Mouse (Mus musculus) monocyte, adult 2 months (primary cell): ENCODE measurements around the gene Tdrd9.
"Not testable (repeated sequence)": the region's sequence is repeated elsewhere in the genome, so short reads cannot be mapped to it uniquely, and the experiment has no call there.

ENCODE experiments used
- DNase-seq, 2 experiments: peaks; one replicate each; pipeline ENCODE4 v3.0.0; 2022; ENCODE audit warnings: low spot score in 2 of 2, low read depth in 1 of 2

Gene Tdrd9

DNA sequence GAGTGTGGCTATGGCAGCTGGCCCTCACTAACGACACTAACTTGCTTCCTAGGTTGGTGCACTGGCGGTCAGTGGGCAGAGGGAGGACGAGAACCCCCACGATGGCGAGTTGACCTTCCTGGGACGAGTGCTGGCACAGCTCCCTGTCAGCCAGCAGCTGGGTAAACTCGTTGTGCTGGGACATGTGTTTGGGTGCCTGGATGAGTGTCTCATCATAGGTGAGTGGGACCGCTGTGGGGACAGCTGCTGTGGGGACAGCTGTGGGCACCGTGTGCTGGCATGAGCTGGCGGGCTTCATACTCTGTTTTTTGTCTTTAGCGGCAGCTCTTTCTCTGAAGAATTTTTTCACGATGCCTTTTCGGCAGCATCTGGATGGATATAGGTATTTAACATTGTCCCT, 54.1 kb downstream of the Tdrd9 start:
- DNase-seq, result no peak

DNA sequence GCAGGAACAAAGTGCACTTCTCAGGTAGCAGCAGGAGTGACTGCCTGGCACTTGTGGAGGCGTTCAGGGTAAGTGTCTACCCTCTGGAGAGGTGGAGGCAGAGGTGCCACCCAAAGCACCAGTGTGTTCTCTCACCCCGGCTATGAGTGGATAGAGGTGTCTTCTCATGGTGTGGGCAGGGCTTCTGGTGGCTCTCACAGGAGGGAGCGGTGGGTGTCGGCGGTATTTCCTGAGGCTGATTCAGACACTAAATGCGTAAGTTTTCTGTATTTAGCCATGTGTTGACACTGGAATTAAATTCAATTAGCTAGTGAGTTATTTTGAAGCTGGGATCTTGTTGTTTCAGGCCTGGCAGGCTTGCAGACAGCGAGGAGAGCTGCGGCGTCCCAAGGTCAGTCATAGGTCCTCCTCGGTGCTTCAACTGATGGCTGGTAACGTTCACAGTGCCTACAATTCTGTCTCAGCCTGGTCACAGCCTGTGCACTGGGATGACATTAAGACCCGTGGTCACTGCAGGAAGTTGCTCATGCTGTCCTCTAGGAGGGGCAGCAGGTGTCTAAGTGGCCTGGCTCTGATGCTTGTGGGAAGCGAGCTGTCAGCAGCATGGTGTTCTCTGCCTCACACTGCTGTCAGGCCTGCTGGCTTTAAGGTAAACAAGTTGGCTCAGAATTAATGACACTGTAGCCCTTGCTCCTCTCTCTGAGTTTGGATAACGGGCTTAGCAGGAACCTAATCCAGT, 54.7 kb downstream of the Tdrd9 start:
- DNase-seq, result no peak

DNA sequence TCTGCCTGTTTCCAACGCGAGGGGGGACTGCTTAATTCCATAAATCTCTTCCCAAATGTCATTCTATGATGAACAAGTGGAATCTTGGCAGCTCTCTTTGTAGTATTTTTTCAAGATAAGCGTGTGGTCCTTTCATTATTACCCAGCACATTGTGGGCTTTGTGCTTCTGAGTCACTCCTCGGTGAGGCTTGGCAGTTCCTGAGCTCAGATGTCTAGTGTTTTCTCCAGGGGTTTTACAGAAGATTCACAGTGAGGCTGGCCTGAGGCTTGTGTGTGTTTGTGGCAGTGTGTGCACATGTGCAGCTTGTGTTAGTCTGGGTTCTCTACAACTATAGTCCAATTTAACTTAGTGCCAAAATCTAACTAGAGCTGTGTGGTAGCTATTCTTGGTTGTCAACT, 56.0 kb downstream of the Tdrd9 start:
- no peak for DNase-seq

DNA sequence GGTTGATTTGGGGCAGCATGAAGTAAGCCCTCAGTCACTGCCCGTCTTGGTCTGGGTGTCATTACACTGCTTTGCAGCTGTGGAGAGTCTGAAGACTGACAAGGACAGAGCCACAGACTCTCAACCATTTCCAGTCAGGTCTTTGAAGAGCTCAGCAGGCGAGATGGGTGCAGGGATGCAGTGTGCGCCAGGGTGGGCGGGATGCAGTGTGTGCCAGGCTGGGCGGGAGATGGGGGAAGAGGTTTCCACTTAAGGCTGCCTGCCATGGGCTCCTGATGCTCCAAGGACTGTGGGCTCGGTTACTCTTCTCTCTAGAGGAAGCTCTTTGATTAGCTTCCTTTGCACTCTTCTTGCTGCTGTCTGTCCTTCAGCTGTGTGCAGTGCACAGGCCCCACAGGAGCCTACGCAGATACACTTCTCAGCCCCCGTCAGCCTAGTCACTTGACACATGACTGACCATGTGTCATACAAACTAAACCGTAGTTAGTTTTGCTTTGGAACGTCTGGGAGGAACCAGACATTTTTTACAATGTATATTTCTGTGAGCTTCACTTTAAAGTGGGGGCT, 62.1 kb downstream of the Tdrd9 start:
- no peak for DNase-seq

DNA sequence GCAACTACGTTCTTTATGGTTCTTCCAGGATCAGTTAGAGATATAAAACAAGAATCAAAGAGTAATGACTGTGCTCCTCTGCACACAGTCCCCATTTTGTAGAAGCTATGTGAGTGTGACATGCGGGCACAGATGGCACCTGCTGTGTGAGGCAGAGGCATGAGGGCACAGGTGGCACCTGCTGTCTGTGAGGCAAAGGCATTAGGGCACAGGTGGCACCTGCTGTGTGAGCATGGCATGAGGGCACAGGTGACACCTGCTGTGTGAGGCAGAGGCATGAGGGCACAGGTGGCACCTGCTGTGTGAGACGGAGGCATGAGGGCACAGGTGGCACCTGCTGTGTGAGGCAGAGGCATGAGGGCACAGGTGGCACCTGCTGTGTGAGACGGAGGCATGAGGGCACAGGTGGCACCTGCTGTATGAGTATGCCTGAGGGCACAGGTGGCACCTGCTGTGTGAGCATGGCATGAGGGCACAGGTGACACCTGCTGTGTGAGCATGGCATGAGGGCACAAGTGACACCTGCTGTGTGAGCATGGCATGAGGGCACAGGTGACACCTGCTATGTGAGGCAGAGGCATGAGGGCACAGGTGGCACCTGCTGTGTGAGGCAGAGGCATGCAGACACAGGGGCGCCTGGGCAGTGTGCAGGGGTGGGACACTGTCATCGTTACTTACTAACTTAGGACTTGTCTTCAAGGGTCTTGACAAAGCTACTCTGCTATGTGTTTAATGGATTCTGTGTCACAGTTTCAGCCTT, 64.2 kb downstream of the Tdrd9 start:
- DNase-seq, result not testable (repeated sequence)

DNA sequence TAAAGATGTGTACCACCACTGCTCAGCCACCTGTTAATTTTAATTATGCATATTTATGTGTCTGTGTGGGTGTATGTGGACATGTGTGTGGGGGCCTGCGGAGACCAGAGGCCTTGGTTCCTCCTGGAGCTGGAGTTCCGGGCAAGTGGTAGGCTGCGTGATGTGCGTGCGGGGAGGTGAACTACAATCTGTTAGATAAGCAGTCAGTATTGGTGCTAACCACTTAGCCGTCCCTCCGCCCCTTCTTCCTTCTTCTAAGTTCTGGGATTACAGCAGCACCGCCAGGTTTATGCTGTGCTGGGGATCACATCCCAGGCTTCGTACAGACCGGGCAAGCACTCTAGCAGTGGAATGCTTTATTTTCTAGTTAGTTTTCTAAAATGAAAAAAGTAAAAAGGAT, 67.1 kb downstream of the Tdrd9 start:
- no peak for DNase-seq

DNA sequence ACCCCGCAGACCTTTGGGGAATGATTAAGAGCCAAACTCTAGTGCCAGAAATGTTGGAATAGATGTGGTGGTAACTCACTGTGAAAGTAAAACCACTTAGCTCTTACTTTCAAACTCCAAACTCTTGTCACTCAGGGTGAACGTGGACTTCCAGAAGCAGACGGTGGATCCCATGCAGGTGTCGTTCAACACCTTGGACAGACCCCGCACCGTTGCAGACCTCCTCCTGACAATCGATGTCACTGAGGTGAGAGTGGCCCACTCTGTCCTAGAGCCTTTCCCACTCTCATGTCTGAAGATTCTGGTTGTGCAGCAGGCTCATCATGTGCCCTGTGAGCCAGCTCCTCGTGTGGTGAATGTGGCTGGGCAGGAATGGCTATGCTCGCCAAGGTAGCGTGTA, 67.8 kb downstream of the Tdrd9 start:
- DNase-seq, result no peak

DNA sequence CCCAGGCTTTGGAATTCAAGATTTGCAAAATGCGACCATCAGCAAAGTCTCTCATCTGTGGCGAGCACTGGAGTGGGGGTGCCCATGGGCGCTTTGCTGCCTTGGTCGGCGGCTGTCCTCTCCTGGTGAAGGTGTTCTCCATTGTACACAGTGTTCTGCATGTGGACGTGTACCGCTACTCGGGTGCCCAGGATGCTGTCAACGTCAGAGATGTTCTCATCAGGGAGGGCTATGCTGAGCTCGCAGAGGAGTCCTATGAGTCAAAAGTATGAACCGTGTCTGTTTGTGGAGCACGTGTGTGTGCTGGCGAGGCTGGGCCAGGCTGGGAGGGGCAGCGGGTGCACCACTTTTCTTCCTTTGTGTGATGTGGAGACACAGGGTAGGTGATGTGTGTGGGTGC, 71.3 kb downstream of the Tdrd9 start:
- no peak for DNase-seq

DNA sequence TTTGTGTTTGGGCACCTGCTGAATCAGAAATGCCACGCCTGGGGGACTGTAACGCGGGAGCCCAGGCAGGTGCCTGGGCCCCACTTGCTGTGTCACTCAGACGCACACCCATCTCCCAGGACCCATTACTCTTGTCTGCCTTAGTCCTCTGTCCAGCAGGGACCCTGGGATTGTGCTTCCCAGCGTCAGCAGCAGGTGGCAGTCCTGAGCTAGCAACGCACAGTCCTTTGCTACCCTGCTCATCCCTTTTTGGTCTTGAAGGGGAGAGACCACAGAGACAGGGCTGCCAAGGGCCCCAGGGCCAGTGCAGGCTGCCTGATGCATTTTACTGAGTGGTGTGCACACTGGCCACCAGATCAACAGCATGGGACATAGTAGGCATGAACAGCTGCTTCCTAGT, 106.3 kb downstream of the Tdrd9 start:
- peak in 1 of 2 experiments; percentile 11 for DNase-seq

DNA sequence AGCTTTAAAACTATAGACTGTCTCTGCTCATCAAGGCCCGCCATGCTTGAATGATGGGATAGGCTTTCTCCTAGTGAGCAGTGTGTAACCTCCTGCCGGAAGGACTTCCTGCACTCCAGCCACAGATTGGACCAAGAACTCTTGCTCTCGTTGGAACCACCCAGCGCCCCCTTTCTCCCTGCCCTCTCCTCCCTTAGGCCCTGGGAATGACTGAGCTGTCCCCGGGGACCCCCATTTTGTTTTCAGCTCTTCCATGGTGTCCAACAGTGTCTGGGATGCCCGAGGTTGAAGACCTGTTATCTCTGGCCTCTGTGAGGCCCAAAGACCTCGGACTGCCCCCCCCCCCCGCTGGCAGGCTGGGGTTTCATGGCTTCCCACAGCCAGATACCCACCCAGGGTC, 108.6 kb downstream of the Tdrd9 start:
- DNase-seq, result no peak

DNA sequence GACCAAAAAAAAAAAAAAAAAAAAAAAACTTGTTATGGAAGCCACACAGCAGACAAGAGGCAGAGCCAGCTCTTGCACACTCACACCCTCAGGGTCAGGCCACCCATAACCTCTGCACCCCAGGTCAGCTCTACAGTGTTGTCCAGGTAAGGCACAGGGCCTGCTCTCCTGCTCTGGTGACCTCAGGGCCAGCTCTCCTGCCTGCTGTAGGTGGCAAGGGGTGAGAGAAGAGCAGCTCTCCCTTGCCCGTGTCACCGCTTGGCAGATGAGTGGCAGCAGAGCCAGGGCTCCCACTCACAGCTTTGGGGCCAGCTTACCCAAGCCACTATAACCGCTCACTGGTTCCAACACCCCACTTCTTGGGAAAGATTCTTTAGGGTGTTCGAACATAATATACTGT, 109.6 kb downstream of the Tdrd9 start:
- DNase-seq, result no peak

DNA sequence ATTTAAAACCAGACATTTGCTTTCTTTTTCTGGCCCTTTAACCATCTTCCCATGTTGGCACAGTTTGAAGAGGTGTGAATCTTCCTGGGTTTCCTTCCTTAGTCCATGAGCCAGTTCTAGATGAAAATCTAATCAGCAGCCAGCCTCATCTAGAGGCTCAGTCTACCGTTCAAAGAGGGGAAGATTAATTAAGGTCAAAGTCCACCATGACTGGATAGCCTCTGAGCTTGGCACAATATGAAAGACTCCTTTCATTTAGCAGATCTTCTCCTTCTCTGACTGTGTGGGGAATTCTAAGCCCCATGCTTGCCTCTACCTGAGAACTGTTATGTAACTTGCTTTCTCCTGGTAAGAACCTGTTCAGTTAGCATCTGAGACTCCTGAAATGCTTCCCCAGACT, 110.9 kb downstream of the Tdrd9 start:
- no peak for DNase-seq

DNA sequence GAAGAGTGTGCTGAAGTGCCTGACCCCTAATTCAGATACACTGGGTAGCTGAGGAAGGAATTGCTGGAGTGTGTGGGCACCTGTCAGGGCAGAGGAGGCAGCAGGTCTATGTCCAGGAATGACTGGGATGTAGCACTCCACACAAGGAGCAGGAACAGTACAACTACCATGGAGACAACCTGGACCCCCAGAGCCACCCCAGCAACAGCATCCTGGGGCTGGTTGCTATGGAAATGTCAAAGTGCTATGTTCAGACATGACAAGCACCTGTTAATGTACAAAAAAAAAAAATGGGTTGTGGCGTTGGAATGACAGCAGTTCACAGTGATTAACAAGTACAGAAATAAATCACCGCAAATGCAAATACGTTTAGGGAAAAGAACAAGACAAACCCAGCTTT, 114.9 kb downstream of the Tdrd9 start:
- no peak for DNase-seq

DNA sequence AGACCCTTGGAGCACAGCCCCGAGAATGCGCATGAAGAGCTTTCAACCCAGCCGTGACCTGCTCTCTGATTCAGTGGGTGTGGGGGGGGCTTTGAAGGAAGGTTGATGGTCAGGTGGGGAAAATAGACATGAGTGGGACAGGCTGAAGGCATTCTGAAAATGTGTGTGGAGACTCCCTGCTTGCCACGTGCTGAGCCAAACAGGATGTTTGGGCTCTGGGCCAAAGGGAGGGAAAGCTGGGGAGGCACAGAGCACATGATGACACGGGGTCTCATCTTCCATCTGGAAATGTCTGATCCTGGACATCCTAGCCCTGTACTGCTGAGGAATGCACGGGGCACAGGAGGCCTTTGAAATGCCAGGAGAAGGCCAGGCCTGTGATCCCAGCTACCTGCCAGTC, 115.4 kb downstream of the Tdrd9 start:
- no peak for DNase-seq

DNA sequence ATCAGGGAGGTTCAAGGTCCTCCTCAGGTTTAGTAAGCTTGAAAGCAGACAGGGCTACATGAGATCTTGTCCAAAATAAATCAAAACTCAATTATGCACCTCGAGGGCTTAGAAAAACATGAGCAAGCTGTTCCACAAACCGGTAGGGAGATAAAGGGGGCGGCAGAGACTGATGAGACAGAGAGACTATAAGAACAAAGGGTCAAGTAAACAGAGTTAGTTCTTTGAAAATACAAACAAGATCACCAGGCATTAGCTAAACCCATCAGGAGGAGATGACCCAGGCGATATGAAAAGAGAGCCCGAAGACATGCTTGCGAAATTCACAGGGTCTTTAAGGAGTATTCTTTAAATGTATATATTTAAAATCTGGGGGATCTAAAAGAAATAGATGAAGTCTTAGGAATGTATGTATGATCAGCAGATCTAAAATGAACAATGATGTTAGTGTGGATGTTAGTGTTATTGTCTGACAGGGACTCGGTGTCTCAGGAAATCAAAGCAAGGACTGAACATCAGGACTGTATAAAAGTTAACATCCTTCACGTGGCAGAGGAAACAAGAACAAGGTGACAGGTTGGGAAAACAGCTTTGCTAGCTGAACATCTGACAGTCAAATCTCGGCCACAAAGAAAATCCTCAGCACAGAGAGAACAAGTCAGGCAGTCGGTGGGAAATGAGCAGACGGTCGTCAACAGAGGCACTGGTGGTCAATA, 117.4 kb downstream of the Tdrd9 start:
- DNase-seq, result no peak

DNA sequence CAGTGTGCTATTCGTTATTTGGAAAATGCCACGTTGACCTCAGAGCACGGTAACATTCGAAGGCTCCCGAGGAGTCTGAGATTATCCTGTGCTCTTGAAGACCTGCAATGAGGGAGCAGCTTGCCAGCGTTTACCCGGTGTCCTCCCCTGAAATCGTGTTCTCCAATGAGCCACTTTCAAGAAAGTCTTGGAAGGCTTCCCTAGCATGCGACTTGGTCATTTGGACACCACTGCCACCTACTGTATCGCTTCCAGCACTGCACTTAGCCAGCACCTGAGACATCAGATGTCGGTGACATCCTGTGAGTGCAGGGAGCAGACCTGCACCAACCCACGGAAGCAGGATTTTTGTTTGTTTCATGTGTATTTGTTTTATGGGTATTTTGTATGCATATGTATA, 119.7 kb downstream of the Tdrd9 start:
- DNase-seq, result no peak

DNA sequence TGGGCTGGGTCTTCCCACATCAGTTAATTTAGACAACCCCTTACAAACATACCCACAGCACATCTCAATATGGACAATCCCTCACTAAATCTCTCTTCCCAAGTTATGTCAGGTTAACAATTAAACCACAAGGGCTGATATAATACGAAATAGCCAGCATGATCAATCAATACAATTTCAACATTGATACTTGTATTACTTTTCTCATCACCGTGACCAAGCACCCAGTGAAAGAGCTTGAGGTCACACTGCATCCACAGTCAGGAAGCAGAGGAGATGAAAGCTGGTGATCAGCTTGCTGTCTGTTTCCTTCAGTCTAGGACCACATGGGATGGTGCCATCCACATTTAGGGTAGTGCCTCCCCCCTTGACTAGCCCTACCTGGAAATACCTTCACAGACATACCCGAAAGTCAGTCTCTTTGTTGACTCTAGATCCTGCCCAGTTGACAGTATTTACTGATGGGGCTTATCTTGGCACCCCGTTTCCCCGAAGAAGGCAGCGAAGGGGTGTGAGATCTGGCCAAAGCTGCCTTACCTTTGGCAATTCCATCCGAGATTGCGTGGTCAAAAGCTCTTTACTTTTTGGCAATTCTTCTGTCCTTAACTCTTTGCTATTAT, 123.0 kb downstream of the Tdrd9 start:
- DNase-seq, result no peak

DNA sequence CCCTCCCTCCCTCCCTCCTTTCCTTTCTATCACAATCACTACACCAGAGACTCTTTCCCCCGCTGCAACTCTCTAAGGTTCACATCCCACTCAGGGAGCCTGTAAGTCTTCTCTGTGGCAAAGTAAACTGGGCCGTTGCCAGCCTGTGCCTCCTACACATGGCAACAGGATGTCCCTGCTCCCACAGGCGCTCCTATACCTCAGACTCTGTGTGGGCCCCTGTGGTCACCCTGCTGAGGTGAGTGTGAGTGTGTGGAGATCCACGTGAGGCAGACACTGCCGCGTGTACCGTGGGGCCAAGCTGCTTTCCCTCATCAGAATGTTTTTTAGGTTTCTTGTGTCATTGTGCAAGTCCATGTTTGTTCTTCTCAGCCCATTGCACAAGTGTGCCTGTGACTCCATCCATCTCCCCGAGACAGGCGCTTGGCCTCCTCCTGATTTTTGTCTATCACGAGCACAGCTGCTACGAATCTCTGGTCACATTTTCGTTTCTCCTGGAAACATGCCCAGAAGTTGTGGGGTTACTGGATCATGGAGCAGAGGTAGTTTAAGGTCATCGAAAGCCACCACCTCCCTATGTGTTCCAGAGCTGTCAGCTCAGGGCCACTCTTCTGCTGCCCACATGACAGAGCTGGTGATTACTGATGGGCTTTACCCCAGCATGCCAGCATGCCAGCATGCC, 124.8 kb downstream of the Tdrd9 start:
- DNase-seq, result no peak

DNA sequence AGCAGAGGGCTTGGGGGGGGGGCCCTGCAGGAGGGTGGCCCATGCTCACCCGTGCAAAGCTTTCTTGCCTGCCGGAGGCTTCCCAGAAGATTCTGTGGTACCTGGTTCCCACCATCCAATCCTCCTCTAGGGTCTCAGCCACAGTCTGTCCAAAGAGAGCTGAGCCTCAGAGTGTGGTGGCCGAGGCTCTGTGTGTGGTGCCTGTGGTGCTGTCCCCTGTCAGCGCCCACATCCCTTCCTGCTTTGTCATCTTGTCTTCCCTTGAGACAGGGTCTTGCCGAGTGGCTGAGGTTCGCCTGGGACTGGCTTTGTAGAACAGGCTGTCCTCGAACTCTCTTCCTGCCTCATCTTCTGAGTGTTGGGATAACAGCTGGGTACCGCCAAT, 125.4 kb downstream of the Tdrd9 start:
- no peak for DNase-seq

DNA sequence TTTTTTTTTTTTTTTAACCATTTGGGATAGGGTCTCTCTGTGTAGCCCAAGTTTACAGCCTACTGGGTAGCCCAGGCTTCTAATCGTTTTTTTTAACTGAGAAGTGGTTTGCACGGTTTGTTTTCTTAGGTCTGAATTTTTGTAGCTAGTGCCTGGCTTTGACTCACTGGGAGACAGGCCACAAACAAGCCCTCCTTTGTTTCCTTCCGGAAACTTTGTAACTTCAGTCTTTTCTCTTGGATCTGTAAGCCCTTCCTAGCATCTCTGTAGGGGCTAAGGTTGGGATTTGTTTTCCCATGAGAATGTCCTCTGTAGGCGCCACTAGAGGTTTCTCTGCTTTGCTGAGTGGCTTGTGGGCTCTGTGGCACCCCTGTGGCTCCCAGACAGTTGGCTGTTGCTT, 128.7 kb downstream of the Tdrd9 start:
- no peak for DNase-seq

DNA sequence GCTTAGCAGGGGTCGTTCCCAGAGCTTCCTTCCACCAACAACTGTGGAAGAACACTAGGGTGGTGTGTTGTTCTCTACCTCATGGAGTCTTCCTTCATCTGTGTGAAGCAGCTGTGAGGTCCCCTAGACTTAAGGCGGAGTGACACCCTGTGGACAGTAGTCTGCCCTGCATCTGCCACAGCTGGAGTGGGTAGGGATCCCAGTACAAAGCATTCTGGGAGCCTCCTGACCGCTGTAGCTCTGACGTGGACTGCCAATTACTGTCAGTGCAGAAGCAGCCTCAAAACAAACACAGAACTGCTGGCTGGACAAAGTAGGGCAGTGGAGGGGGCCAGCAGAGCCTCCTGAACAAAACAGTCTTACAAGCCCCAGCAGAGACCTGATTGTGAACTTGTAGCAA, 129.7 kb downstream of the Tdrd9 start:
- no peak for DNase-seq
